Mouse (Mus musculus) kidney, adult 2 months (tissue): ENCODE measurements around the gene Rpe65. TPM values are rescaled to one million over a fixed set of nuclear protein-coding genes. Genes with fewer than 3 reads are reported as not detected.

Experiments
- DNase-seq: peaks from one replicate; pipeline ENCODE4 v3.0.0; 2021
- H3K27ac ChIP-seq: fragments of 200-500 bp; 2 replicates; pipeline ENCODE4 v1.5.1; 2012; ENCODE audit warnings: low read depth, low read length, control low read depth, inconsistent platforms; ENCODE audit not compliant: insufficient read depth
- H3K27me3 ChIP-seq: fragments of 200-500 bp; replicated peaks from 2 replicates; pipeline ENCODE4 v1.6.1; 2012; ENCODE audit warnings: mild to moderate bottlenecking, moderate library complexity, low read length, inconsistent platforms; ENCODE audit not compliant: control insufficient read depth, insufficient read depth
- H3K36me3 ChIP-seq: fragments of 200-500 bp; 2 replicates; pipeline ENCODE4 v1.6.1; 2012; ENCODE audit warnings: mild to moderate bottlenecking, moderate library complexity, low read length, inconsistent platforms; ENCODE audit not compliant: control insufficient read depth, insufficient read depth
- H3K4me1 ChIP-seq: fragments of 200-500 bp; 2 replicates; pipeline ENCODE4 v1.6.1; 2011; ENCODE audit warnings: low read length; ENCODE audit not compliant: control insufficient read depth, insufficient read depth
- H3K4me3 ChIP-seq: fragments of 200-500 bp; 2 replicates; pipeline ENCODE4 v1.5.1; 2011; ENCODE audit warnings: mild to moderate bottlenecking, low read depth, low read length, control low read depth; ENCODE audit not compliant: insufficient read depth
- CTCF ChIP-seq: fragments of 200-500 bp; conservative IDR thresholded peaks from 2 replicates; pipeline ENCODE4 v1.5.1; 2011; ENCODE audit warnings: low read depth, mild to moderate bottlenecking, control low read depth, low read length, moderate library complexity, mixed read lengths; ENCODE audit not compliant: insufficient read depth, insufficient read length
- POLR2A ChIP-seq: fragments of 200-500 bp; IDR thresholded peaks from one replicate; pipeline ENCODE4 v1.6.1; 2011; ENCODE audit warnings: low read depth, low read length, control low read depth
- WGBS: fragments of 180-500 bp; shearing (Covaris S2); methylation state at CpG from one replicate; pipeline ENCODE4 v1.1.7; 2018; 5-methylcytosine and 5-hydroxymethylcytosine counted together
- polyA plus RNA-seq: library from polyadenylated mRNA; depleted of rRNA; stranded (reverse); fragments of >200 nt; gene quantifications from 2 replicates; pipeline ENCODE4 v1.2.3, GENCODE M21; 2012; rRNA removed

The Rpe65 gene
- polyA plus RNA-seq, result not detected in 2 replicates

- TF ChIP-seq POLR2A (no peak), CTCF (no peak)
- WGBS, result 80% methylated on average over 1 of the region's 1 CpGs
These were observed at the start of gene Rpe65 for GRCm38 (mm10) chr3:159598875-159599274. Gene Rpe65, plus strand, starts transcription at chr3:159599175.

GRCm38 (mm10) chr3:159550224-159550623, 48.8 kb upstream of the Rpe65 start:
- TF ChIP-seq POLR2A (no peak), CTCF (no peak)
- H3K4me3 ChIP-seq, result no peak overlapping the region
- no peaks in the 10 kb centered on the region for H3K4me1 ChIP-seq
- DNase-seq, result no peak
- H3K27me3 ChIP-seq, result no peaks in the 10 kb centered on the region
- no peak overlapping the region for H3K27ac ChIP-seq
- no peaks in the 10 kb centered on the region for H3K36me3 ChIP-seq

More at GRCm38 (mm10) chr3:159598875-159599274, at the start of gene Rpe65:
- DNase-seq, result no peak
- H3K36me3 ChIP-seq, result no peaks in the 10 kb centered on the region
- H3K4me1 ChIP-seq, result no peaks in the 10 kb centered on the region
- no peak within 1 kb of the TSS for H3K4me3 ChIP-seq
- no peak within 1 kb of the TSS for H3K27ac ChIP-seq
- no peaks in the 10 kb centered on the region for H3K27me3 ChIP-seq

GRCm38 (mm10) chr3:159614977-159615376, 16.0 kb downstream of the Rpe65 start:
- 83% methylated on average over 1 of the region's 1 CpGs for whole genome bisulfite sequencing
- Histone ChIP-seq H3K27me3 (no peaks in the 10 kb centered on the region), H3K36me3 (no peaks in the 10 kb centered on the region), H3K4me1 (no peaks in the 10 kb centered on the region), H3K27ac (no peak overlapping the region), H3K4me3 (no peak overlapping the region)
- TF ChIP-seq CTCF, result no peak
- TF ChIP-seq POLR2A, result no peak
- no peak for DNase-seq

GRCm38 (mm10) chr3:159621026-159621425, 22.1 kb downstream of the Rpe65 start:
- TF ChIP-seq CTCF (no peak), POLR2A (no peak)
- no peak for DNase-seq
- 56% methylated on average over 1 of the region's 1 CpGs for WGBS

GRCm38 (mm10) chr3:159624010-159624409, 25.0 kb downstream of the Rpe65 start:
- no peak overlapping the region for H3K4me3 ChIP-seq

More at GRCm38 (mm10) chr3:159621026-159621425, 22.1 kb downstream of the Rpe65 start:
- Histone ChIP-seq H3K27ac (no peak overlapping the region), H3K27me3 (no peaks in the 10 kb centered on the region), H3K4me3 (no peak overlapping the region), H3K36me3 (no peaks in the 10 kb centered on the region), H3K4me1 (no peaks in the 10 kb centered on the region)

GRCm38 (mm10) chr3:159660741-159661140, 61.8 kb downstream of the Rpe65 start:
- no peak for DNase-seq
- Histone ChIP-seq H3K4me3 (no peak overlapping the region), H3K27me3 (no peaks in the 10 kb centered on the region), H3K36me3 (no peaks in the 10 kb centered on the region), H3K4me1 (no peaks in the 10 kb centered on the region), H3K27ac (no peak overlapping the region)
- 67% methylated on average over 1 of the region's 1 CpGs for WGBS
- no peak for TF ChIP-seq CTCF
- no peak for TF ChIP-seq POLR2A

More at GRCm38 (mm10) chr3:159624010-159624409, 25.0 kb downstream of the Rpe65 start:
- Histone ChIP-seq H3K27ac (no peak overlapping the region), H3K4me1 (no peaks in the 10 kb centered on the region), H3K36me3 (no peaks in the 10 kb centered on the region), H3K27me3 (no peaks in the 10 kb centered on the region)
- 53% methylated on average over 1 of the region's 1 CpGs for WGBS
- no peak for DNase-seq
- TF ChIP-seq POLR2A (no peak), CTCF (no peak)

GRCm38 (mm10) chr3:159663333-159663732, 64.4 kb downstream of the Rpe65 start:
- TF ChIP-seq POLR2A (no peak), CTCF (no peak)
- 89% methylated on average over 1 of the region's 1 CpGs for WGBS

More at GRCm38 (mm10) chr3:159663333-159663732, 64.4 kb downstream of the Rpe65 start:
- no peak for DNase-seq
- Histone ChIP-seq H3K27ac (no peak overlapping the region), H3K27me3 (no peaks in the 10 kb centered on the region), H3K4me1 (no peaks in the 10 kb centered on the region), H3K4me3 (no peak overlapping the region), H3K36me3 (no peaks in the 10 kb centered on the region)

Other genes with a start within 250 kb of the Rpe65 start
- gene Depdc1a, start 103.7 kb upstream of the Rpe65 start, polyA plus RNA-seq, result not detected in 2 replicates
- gene Wls, start 240.5 kb downstream of the Rpe65 start, polyA plus RNA-seq, result 70.4 and 85.6 TPM in 2 replicates